Mouse (Mus musculus) thymus, adult 18-20 months (tissue): ENCODE results near the gene Zfp217.

Experiments
- DNase-seq, 2 experiments: peaks; one replicate each; pipeline ENCODE4 v3.0.0; 2022; ENCODE audit warnings: mixed read lengths in 2 of 2

Zfp217 gene

DNA sequence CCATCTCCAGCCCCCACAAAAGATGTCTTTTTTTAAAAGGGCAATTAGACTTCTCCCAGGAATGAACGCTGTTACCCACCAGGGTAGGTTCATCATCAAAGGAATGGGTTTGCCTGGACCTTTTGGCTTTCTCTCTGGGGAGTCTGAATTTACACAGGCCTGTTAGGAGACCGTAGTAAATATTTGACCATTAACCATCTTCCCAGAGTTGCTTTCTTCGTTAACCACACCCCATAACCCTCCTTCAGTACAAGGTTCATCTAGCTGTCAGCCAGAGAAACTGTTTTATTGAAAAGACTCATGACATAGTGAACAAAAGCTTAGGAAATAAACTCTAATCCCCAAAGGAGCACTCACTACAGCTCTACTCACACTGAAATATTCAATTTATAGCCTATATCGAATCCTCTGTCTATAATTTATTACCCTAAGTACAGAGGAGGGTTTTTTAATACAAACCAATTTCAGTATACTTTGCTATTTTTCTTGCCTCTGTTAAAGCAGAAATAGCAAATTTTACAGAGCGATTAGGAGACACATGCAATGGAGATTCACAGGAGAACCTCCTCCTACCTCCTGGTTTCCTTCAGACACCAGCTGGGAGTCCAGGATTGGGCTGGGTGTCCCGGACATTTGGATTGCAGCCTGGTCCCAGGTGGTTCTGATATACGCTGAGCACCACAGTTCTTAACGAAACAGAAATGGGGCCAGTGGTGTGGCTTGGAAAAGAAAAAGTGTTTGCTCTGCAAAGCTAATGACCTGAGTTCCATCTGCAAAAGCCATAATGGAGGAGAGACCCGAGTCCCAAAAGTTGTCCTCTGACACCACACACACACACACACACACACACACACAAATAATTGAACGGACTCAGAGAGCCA, 56.1 kb downstream of the Zfp217 start:
- no peak for DNase-seq

DNA sequence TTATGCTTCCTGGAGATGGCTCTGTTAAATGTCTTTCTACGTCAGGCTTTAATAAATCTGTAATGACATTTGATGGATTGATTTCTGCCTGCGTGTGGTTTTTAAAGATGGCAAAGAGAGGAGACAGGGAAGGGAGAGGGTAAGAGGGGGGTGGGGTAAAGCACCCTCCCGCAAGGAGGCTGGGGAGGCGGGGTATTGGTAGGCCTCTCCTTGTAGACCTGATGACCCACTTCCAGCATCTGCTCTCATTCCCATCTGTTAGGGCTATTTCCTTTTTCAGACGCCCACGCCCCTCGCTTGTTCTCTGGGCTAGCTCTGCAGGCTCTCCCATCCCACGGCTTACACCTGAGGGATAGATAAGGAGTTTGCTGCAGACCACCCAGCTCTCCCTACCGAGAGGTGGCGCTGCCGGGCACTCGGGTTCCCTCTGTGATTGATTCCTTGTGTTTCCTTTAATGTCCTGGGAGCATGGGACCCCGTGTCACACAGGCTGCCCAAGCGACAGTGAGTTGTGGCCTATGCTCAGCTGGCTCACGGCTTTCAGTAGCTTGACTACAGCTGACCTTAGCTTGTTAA, 69.4 kb downstream of the Zfp217 start:
- no peak for DNase-seq

DNA sequence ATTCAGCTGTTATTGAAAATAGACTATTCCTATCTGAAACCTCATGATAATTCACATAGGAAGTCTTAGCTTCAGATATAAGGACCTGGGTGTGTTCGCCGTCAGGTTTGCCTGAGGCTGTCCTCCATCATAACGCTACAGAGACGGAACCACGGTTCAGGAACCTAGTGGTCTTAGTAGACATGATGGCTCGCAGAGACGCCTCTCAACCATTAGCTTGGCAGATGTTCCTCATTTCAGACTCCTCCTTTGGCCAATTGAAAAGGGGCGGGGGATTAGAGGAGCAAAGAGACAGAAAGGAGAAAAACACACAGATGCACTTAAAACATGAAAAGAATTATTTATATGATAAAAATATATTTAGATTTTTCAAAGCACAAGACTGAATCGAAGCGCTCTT, 69.9 kb downstream of the Zfp217 start:
- DNase-seq, result no peak

DNA sequence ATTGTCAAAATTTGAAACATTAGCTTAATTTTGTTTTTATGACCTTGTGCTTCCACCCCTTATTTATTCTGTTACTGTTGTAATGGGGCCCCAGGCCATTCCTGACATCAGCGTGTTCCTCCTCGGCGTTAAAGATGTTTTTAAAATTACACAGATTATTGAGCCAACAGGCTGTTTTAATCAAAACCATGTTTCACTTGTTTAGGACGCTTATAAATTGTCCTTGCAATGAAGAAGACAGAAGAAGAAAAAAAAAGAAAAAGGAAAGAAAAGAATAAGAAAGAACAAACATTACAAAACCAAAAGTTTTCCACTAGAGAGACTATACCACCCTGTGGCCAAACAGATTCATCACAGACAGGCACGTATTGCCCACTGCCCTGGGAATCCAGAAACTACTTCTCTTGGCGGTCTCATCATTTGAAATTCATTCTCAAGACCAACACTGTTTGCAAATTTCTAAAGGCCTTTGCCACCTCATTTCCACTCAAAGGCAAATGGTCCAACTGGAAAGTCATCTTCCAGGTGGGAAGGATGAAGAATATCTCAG, 70.9 kb downstream of the Zfp217 start:
- no peak for DNase-seq

DNA sequence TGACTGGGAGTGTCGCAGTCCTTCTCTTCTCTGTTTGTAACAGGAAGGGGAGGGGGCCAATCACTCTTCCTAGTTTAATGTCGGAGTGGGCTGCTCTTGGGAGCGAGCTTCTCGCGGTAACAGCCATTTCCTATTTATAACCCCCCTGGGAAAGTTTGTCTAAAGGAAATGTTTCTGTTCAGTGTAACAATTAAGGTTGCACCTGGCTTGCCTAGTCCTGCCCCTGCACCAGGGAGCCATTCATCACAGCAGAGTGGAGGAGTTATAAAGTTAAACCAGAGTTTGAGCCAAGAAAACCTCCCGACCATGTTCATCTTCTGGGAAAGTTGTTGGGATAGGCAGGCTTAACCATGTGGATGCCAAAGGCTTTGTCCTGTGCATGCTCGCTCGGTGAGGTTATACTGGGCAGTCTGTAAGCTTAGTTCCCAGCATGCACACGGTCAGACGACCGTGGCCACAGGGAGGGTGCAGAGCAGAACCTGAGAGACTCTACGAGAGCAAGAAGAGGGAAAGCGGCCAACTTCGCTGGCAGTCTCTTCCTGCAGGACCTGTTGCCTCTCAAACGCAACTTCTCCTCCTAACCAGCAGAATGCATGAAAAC, 77.2 kb downstream of the Zfp217 start:
- no peak for DNase-seq

DNA sequence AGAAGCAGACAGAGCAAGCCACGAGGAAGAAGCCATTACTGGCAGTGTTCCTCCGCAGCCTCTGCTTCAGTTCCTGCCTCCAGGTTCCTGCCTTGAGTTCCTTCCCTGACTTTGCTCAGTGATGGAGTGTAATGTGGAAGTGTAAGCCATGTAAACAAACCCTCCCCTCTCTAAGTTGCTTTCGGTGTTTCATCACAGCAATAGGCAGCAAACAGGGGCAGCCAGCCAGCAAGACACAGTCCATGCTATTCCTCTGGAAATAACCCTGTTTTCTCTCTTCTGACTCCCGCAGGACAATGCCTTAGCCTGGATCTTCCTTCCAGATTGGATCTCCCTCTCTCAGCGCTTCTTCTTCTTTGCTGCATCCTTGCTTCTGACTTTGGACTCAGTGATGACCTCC, 77.9 kb downstream of the Zfp217 start:
- DNase-seq, result no peak

DNA sequence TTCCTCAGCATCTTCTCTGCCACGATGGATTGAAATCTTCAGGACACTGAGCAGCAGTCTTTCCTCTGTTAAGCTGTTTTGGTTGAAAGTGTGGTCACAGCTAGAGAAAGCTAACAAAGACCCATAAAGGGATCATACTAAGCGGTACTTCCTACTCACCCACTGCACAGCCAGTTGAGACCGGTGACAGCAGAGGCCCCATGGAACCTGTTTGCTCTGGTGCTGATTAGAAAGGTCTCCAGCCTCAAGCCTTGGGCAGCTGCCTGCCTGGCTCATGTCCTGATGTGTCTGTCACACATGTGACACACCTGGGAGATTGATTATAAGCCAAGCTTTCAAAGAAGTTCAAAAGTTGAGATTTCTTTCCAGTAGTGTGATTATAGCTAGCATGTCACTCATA, 85.5 kb downstream of the Zfp217 start:
- DNase-seq, result no peak

DNA sequence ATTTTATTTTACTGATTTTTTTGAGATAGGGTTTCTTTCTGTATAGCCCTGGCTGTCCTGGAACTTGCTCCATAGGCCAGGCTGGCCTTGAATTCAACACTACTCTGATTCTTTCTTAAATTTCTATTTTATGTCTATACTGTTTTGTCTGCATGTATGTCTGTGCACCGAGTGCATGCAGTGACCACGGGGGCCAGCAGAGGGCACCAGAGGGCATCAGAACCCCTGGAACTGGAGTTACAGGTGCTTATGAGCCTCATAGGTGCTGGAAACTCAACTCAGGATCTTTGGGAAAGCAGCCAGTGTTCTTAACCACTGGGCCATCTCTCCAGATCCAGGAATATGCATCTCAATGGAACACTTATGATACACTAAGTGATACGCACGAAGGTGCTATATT, 87.8 kb downstream of the Zfp217 start:
- peak; percentile 14 to 22 for DNase-seq

DNA sequence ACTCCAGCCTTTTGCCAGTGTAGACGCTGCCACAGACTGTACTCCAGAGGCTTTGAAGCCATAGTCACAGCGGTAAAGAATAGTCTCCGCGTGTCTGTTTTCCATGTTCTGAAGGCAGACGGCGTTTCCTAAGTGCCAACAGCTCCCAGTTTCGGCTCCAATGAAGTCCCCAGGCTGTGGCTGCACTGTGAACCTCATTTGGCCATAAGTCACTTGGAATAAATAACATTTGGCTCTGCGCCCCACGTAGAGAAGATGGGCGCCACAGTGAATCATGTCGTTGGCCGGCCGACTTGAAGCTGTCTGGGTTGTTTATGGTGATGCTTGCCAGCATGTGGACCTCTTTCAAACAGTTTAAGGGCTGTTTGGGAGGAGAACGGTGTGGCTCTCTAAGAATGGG, 89.1 kb downstream of the Zfp217 start:
- DNase-seq, result no peak
